Mouse (Mus musculus) neural tube, embryonic 12.5 days (tissue): Measurements from ENCODE around the gene Fau. TPM values are rescaled to one million over a fixed set of nuclear protein-coding genes. Genes with fewer than 3 reads are reported as not detected.

ENCODE experiments used
- ATAC-seq: fragments of 200-750 bp; cut with Nextera tagmentation; 2 replicates; pipeline ENCODE4 v1.8.0; 2017; ENCODE audit warnings: low read depth, mild to moderate bottlenecking, moderate TSS enrichment, moderate library complexity; ENCODE audit not compliant: low FRiP score
- H3K27ac ChIP-seq: fragments of 300-500 bp; sonication (generic); 2 replicates; pipeline ENCODE4 v1.5.1; 2016
- H3K27me3 ChIP-seq: fragments of 300-500 bp; sonication (generic); replicated peaks from 2 replicates; pipeline ENCODE4 v1.6.1; 2016; ENCODE audit warnings: mild to moderate bottlenecking
- H3K36me3 ChIP-seq: fragments of 300-500 bp; sonication (generic); 2 replicates; pipeline ENCODE4 v1.6.1; 2016; ENCODE audit warnings: mild to moderate bottlenecking
- H3K4me1 ChIP-seq: fragments of 300-500 bp; sonication (generic); 2 replicates; pipeline ENCODE4 v1.6.1; 2016
- H3K4me2 ChIP-seq: fragments of 300-500 bp; sonication (generic); replicated peaks from 2 replicates; pipeline ENCODE4 v1.6.1; 2016; ENCODE audit warnings: mild to moderate bottlenecking
- H3K4me3 ChIP-seq: fragments of 300-500 bp; sonication (generic); 2 replicates; pipeline ENCODE4 v1.5.1; 2016
- H3K9ac ChIP-seq: fragments of 300-500 bp; sonication (generic); 2 replicates; pipeline ENCODE4 v1.6.1; 2016; ENCODE audit warnings: mild to moderate bottlenecking
- H3K9me3 ChIP-seq: fragments of 300-500 bp; sonication (generic); 2 replicates; pipeline ENCODE4 v1.6.1; 2016; ENCODE audit warnings: mild to moderate bottlenecking
- WGBS: fragments of 180-500 bp; shearing (Covaris S2); methylation state at CpG from one replicate; pipeline ENCODE4 v1.1.7; 2016; 5-methylcytosine and 5-hydroxymethylcytosine counted together
- polyA plus RNA-seq: library from polyadenylated mRNA; unstranded; fragments of >200 nt; fragmentation: Nextera tagmentation; extraction: Ambion mirVana; gene quantifications from 2 replicates; pipeline ENCODE4 v1.2.1, GENCODE M21; 2016

Gene Fau
- polyA plus RNA-seq, 1 experiment from 2014 or later, result 643 TPM

- no peak overlapping the region for H3K27ac ChIP-seq
- peak overlapping the region; percentile 88 for H3K9ac ChIP-seq
- H3K4me1 ChIP-seq, result peaks cover 22% of the 10 kb centered on the region
- H3K4me2 ChIP-seq, result peak overlapping the region; percentile 99
- peaks cover 48% of the 10 kb centered on the region for H3K36me3 ChIP-seq
- H3K27me3 ChIP-seq, result no peaks in the 10 kb centered on the region
- ATAC-seq, result no peak
- H3K4me3 ChIP-seq, result peak overlapping the region; percentile 90
- no peaks in the 10 kb centered on the region for H3K9me3 ChIP-seq
- 91% methylated on average over 8 of the region's 8 CpGs for WGBS
These were observed 9.8 kb upstream of the Fau start for GRCm38 (mm10) chr19:6047899-6048166.

GRCm38 (mm10) chr19:6048681-6049410, 8.8 kb upstream of the Fau start:
- WGBS, result 92% methylated on average over 11 of the region's 11 CpGs
- no peak overlapping the region for H3K27ac ChIP-seq
- H3K27me3 ChIP-seq, result no peaks in the 10 kb centered on the region
- H3K9ac ChIP-seq, result no peak overlapping the region
- H3K4me1 ChIP-seq, result peaks cover 22% of the 10 kb centered on the region
- no peak overlapping the region for H3K4me3 ChIP-seq
- H3K4me2 ChIP-seq, result 0 out of 2 replicates have a peak overlapping the region, but pooled peaks have one; percentile 99
- no peaks in the 10 kb centered on the region for H3K9me3 ChIP-seq
- ATAC-seq, result no peak
- peaks cover 58% of the 10 kb centered on the region for H3K36me3 ChIP-seq

GRCm38 (mm10) chr19:6052516-6052915, 5.1 kb upstream of the Fau start:
- no peak for ATAC-seq
- H3K27me3 ChIP-seq, result no peaks in the 10 kb centered on the region
- no peak overlapping the region for H3K4me3 ChIP-seq
- no peak overlapping the region for H3K9ac ChIP-seq
- H3K27ac ChIP-seq, result no peak overlapping the region
- WGBS, result 85% methylated on average over 7 of the region's 7 CpGs
- peaks cover 24% of the 10 kb centered on the region for H3K4me1 ChIP-seq
- no peak overlapping the region for H3K4me2 ChIP-seq
- no peaks in the 10 kb centered on the region for H3K9me3 ChIP-seq
- peaks cover 77% of the 10 kb centered on the region for H3K36me3 ChIP-seq

- Histone ChIP-seq H3K4me3 (no peak overlapping the region), H3K9ac (no peak overlapping the region), H3K4me2 (no peak overlapping the region), H3K36me3 (peaks cover 71% of the 10 kb centered on the region), H3K27me3 (no peaks in the 10 kb centered on the region), H3K9me3 (no peaks in the 10 kb centered on the region), H3K4me1 (peaks cover 19% of the 10 kb centered on the region), H3K27ac (no peak overlapping the region)
- WGBS, result 87% methylated on average over 5 of the region's 5 CpGs
- no peak for ATAC-seq
These were observed 3.3 kb upstream of the Fau start for GRCm38 (mm10) chr19:6054296-6054695.

GRCm38 (mm10) chr19:6056696-6057095, 948 bp upstream of the Fau start:
- Histone ChIP-seq H3K27ac (no peak overlapping the region), H3K4me3 (peak overlapping the region; percentile 85), H3K9me3 (no peaks in the 10 kb centered on the region), H3K4me1 (peaks cover 25% of the 10 kb centered on the region), H3K9ac (peak overlapping the region; percentile 83), H3K36me3 (peaks cover 53% of the 10 kb centered on the region), H3K27me3 (no peaks in the 10 kb centered on the region), H3K4me2 (peak overlapping the region; percentile 84)
- no peak for ATAC-seq
- 68% methylated on average over 4 of the region's 4 CpGs for WGBS

GRCm38 (mm10) chr19:6058513-6058912, 869 bp downstream of the Fau start:
- H3K4me3 ChIP-seq, result peak overlapping the region; percentile 85
- no peaks in the 10 kb centered on the region for H3K9me3 ChIP-seq
- H3K27ac ChIP-seq, result no peak overlapping the region
- H3K9ac ChIP-seq, result peak overlapping the region; percentile 83
- WGBS, result 34% methylated on average over 5 of the region's 5 CpGs
- peaks cover 43% of the 10 kb centered on the region for H3K4me1 ChIP-seq
- peaks cover 34% of the 10 kb centered on the region for H3K36me3 ChIP-seq
- H3K4me2 ChIP-seq, result peak overlapping the region; percentile 84
- H3K27me3 ChIP-seq, result no peaks in the 10 kb centered on the region
- ATAC-seq, result no peak

- Histone ChIP-seq H3K36me3 (peaks cover 30% of the 10 kb centered on the region), H3K4me2 (peak overlapping the region; percentile 84), H3K27me3 (no peaks in the 10 kb centered on the region), H3K9me3 (no peaks in the 10 kb centered on the region), H3K27ac (no peak overlapping the region), H3K4me1 (peaks cover 44% of the 10 kb centered on the region), H3K9ac (peak overlapping the region; percentile 83; the same call in 1 of the 2 replicates), H3K4me3 (peak overlapping the region; percentile 85)
- ATAC-seq, result no peak
- WGBS, result 89% methylated on average over 5 of the region's 5 CpGs
These were observed 1.3 kb downstream of the Fau start for GRCm38 (mm10) chr19:6058966-6059365.

GRCm38 (mm10) chr19:6061021-6061533, 3.4 kb downstream of the Fau start, which contains the start of gene Znhit2:
Gene Znhit2 (plus strand): TSS chr19:6061192.
- H3K4me1 ChIP-seq, result peaks cover 49% of the 10 kb centered on the region
- H3K9me3 ChIP-seq, result no peaks in the 10 kb centered on the region
- H3K4me3 ChIP-seq, result peak within 1 kb of the TSS; percentile 72
- under 1% methylated on average over 58 of the region's 58 CpGs for whole genome bisulfite sequencing
- H3K27me3 ChIP-seq, result no peaks in the 10 kb centered on the region
- peaks cover 12% of the 10 kb centered on the region; the same call in 1 of the 2 replicates for H3K36me3 ChIP-seq
- H3K27ac ChIP-seq, result peak within 1 kb of the TSS; percentile 80
- peak within 1 kb of the TSS; percentile 94 for H3K9ac ChIP-seq
- ATAC-seq, result peak; percentile 63; the same call in 1 of the 2 replicates
- H3K4me2 ChIP-seq, result peak within 1 kb of the TSS; percentile 100

GRCm38 (mm10) chr19:6061641-6062302, 4.1 kb downstream of the Fau start:
- peaks cover 49% of the 10 kb centered on the region for H3K4me1 ChIP-seq
- H3K36me3 ChIP-seq, result peaks cover 12% of the 10 kb centered on the region; the same call in 1 of the 2 replicates
- WGBS, result under 1% methylated on average over 44 of the region's 44 CpGs
- no peak for ATAC-seq
- H3K4me2 ChIP-seq, result peak overlapping the region; percentile 100
- H3K9me3 ChIP-seq, result no peaks in the 10 kb centered on the region
- peak overlapping the region; percentile 94 for H3K9ac ChIP-seq
- no peaks in the 10 kb centered on the region for H3K27me3 ChIP-seq
- H3K27ac ChIP-seq, result peak overlapping the region; percentile 80
- peak overlapping the region; percentile 72 for H3K4me3 ChIP-seq

GRCm38 (mm10) chr19:6062418-6062817, 4.8 kb downstream of the Fau start:
- no peaks in the 10 kb centered on the region for H3K9me3 ChIP-seq
- H3K9ac ChIP-seq, result peak overlapping the region; percentile 94
- H3K4me3 ChIP-seq, result peak overlapping the region; percentile 72
- H3K4me1 ChIP-seq, result peaks cover 47% of the 10 kb centered on the region
- peaks cover 12% of the 10 kb centered on the region; the same call in 1 of the 2 replicates for H3K36me3 ChIP-seq
- H3K27ac ChIP-seq, result no peak overlapping the region
- H3K27me3 ChIP-seq, result no peaks in the 10 kb centered on the region
- peak overlapping the region; percentile 100 for H3K4me2 ChIP-seq
- 63% methylated on average over 5 of the region's 5 CpGs for WGBS
- no peak for ATAC-seq

- Histone ChIP-seq H3K36me3 (peaks cover 12% of the 10 kb centered on the region; the same call in 1 of the 2 replicates), H3K4me3 (no peak overlapping the region), H3K27me3 (no peaks in the 10 kb centered on the region), H3K9ac (no peak overlapping the region), H3K27ac (no peak overlapping the region), H3K4me2 (peak overlapping the region; percentile 100; the same call in 1 of the 2 replicates), H3K4me1 (peaks cover 52% of the 10 kb centered on the region), H3K9me3 (no peaks in the 10 kb centered on the region)
- ATAC-seq, result no peak
- WGBS, result 94% methylated on average over 6 of the region's 6 CpGs
These were observed 5.4 kb downstream of the Fau start for GRCm38 (mm10) chr19:6063081-6063480.

GRCm38 (mm10) chr19:6066571-6066970, 8.9 kb downstream of the Fau start:
- Histone ChIP-seq H3K36me3 (peaks cover 32% of the 10 kb centered on the region), H3K9me3 (no peaks in the 10 kb centered on the region), H3K4me3 (peak overlapping the region; percentile 49), H3K4me2 (peak overlapping the region; percentile 93), H3K27ac (peak overlapping the region; percentile 74; the same call in 1 of the 2 replicates), H3K4me1 (peaks cover 45% of the 10 kb centered on the region), H3K9ac (peak overlapping the region; percentile 64), H3K27me3 (no peaks in the 10 kb centered on the region)
- ATAC-seq, result no peak
- WGBS, result 31% methylated on average over 5 of the region's 5 CpGs
